Mouse (Mus musculus): Measurements from ENCODE around the gene Pdrg1.

DNA sequence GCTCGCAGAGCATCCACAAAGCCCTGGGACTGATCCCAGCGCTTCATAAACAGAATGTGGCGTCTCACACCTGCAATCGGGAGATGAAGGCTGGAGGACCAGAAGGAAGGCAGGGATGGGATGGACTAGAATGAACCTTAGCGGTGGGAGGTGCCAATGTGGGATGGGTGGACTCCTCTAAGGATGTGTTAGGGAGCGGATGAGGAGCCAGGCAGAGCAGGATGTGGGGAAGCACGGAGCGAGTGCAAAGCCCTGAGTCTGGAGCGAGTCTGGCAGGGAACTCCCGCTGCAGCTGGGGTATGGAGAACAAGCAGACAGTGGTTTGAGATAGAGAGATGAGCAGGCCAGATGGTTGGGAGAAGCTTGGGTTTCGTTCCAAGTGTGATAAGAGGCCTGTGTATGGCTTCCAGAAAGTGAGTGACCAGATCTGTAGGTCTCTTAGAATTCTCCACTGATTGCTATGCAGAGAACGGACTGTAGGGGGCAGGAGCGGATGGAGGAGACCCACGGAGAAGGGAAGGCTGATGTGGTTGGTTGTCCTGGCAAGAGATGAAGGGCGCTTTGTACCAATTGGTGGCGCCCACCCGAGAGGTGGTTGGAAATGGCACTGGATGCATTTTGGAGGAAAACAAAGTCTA lies 32.7 kb upstream of the Pdrg1 start:
- peak; percentile 83 for TF ChIP-seq CTCF (conservative IDR thresholded peaks at IDR 0.05; ENCODE audit: low read length)
- TF ChIP-seq NANOG (IDR thresholded peaks at IDR 0.05; ENCODE audit: borderline replicate concordance, low read length) = no peak

Data from E14TG2a.4 (cell line).